Mouse (Mus musculus) kidney, postnatal 0 days (tissue): Measurements from ENCODE around the gene Rnf215. TPM values are rescaled to one million over a fixed set of nuclear protein-coding genes. Genes with fewer than 3 reads are reported as not detected.
"Not testable (repeated sequence)": the region's sequence is repeated elsewhere in the genome, so short reads cannot be mapped to it uniquely, and the experiment has no call there.

ENCODE experiments used
- ATAC-seq: fragments of 200-750 bp; cut with Nextera tagmentation; replicated peaks from 2 replicates; pipeline ENCODE4 v1.8.0; 2017; ENCODE audit warnings: low read depth, moderate number of reproducible peaks, moderate TSS enrichment, moderate library complexity; ENCODE audit not compliant: low FRiP score
- DNase-seq: peaks from one replicate; pipeline ENCODE4 v3.0.0-alpha.2; 2016; ENCODE audit warnings: low spot score
- H3K27ac ChIP-seq: fragments of 300-500 bp; sonication (generic); 2 replicates; pipeline ENCODE4 v1.5.1; 2014; ENCODE audit warnings: mild to moderate bottlenecking
- H3K27me3 ChIP-seq: fragments of 300-500 bp; sonication (generic); 2 replicates; pipeline ENCODE4 v1.6.1; 2014; ENCODE audit warnings: low read length, mixed read lengths; ENCODE audit not compliant: insufficient read depth
- H3K36me3 ChIP-seq: fragments of 300-500 bp; sonication (generic); 2 replicates; pipeline ENCODE4 v1.6.1; 2014; ENCODE audit warnings: low read length, mixed read lengths; ENCODE audit not compliant: insufficient read depth
- H3K4me1 ChIP-seq: fragments of 300-500 bp; sonication (generic); replicated peaks from 2 replicates; pipeline ENCODE4 v1.6.1; 2014; ENCODE audit warnings: antibody characterized with exemption, low read length, mixed read lengths; ENCODE audit not compliant: insufficient read depth
- H3K4me2 ChIP-seq: fragments of 300-500 bp; sonication (generic); 2 replicates; pipeline ENCODE4 v1.6.1; 2014; ENCODE audit warnings: mild to moderate bottlenecking, low read length, moderate library complexity, mixed read lengths
- H3K4me3 ChIP-seq: fragments of 300-500 bp; sonication (generic); replicated peaks from 2 replicates; pipeline ENCODE4 v1.5.1; 2014; ENCODE audit warnings: low read depth, low read length
- H3K9ac ChIP-seq: fragments of 300-500 bp; sonication (generic); 2 replicates; pipeline ENCODE4 v1.6.1; 2014; ENCODE audit warnings: low read depth, low read length
- H3K9me3 ChIP-seq: fragments of 300-500 bp; sonication (generic); replicated peaks from 2 replicates; pipeline ENCODE4 v1.6.1; 2016; ENCODE audit warnings: low read length, inconsistent platforms, mixed read lengths
- CTCF ChIP-seq: IDR thresholded peaks from 2 replicates; pipeline ENCODE4 v1.5.1; 2016; ENCODE audit warnings: antibody characterized with exemption, low read depth, mild to moderate bottlenecking, moderate library complexity
- WGBS: fragments of 180-500 bp; shearing (Covaris S2); extraction: QIAGEN DNeasy Blood & Tissue Kit; methylation state at CpG from one replicate; pipeline ENCODE4 v1.1.7; 2014; 5-methylcytosine and 5-hydroxymethylcytosine counted together
- polyA plus RNA-seq: library from polyadenylated mRNA; unstranded; fragments of >200 nt; fragmentation: Nextera tagmentation; extraction: Ambion mirVana; gene quantifications from 2 replicates; pipeline ENCODE4 v1.2.1, GENCODE M21; 2015

The Rnf215 gene
- polyA plus RNA-seq, 1 experiment from 2014 or later, result 29.8 TPM

DNA sequence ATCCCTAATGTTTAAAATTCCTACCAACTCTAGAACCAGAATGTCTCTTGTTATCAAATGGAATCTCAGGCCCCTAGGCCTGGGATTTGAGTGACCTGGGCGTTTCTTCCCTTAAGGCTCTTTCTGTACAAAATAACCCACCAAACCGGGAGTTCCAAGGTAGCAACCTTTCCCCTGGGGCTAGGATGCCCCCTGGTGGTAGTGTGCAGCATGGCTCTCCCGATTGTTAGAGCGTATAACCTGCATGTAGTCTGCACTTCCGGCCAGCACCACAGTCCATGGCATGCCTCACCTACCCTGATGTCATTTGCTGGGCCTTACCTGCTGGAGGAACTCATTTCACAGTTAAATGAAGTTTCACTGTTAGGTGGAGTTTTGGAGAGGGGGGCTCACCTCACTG is 11.1 kb upstream of the Rnf215 start:
- no peak overlapping the region for H3K4me2 ChIP-seq
- no peak overlapping the region for H3K9ac ChIP-seq
- H3K27me3 ChIP-seq, result no peaks in the 10 kb centered on the region
- WGBS, result 66% methylated on average over 5 of the region's 5 CpGs
- no peak overlapping the region for H3K4me3 ChIP-seq
- H3K4me1 ChIP-seq, result no peaks in the 10 kb centered on the region
- H3K9me3 ChIP-seq, result no peaks in the 10 kb centered on the region
- H3K36me3 ChIP-seq, result no peaks in the 10 kb centered on the region
- no peak overlapping the region for H3K27ac ChIP-seq
- no peak for ATAC-seq
- peak; percentile 28 for DNase-seq
- peak; percentile 65 for TF ChIP-seq CTCF

DNA sequence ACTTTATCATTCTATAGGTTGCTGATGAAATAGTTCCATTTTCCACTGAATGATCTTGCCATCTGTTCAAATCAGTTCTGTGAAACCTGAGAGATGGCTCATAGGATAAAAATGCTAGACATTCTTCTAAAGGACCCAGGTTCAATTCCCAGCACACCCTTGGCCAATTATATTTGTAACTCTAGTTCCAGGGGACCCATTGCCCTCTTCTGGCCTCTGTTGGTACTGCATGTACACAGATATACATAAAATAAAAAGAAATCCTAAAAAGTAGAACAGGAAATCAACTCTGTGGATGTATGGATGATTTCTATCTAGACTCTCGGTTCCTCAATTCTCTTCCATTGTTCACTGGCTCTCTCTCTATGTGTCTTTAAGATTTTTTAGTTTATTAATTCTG is 7.9 kb upstream of the Rnf215 start:
- no peak overlapping the region for H3K4me3 ChIP-seq
- no peaks in the 10 kb centered on the region for H3K27me3 ChIP-seq
- no peak overlapping the region for H3K9ac ChIP-seq
- TF ChIP-seq CTCF, result peak; percentile 32; the same call in 1 of the 2 replicates
- no peaks in the 10 kb centered on the region for H3K9me3 ChIP-seq
- 95% methylated on average over 1 of the region's 1 CpGs for whole genome bisulfite sequencing
- H3K4me2 ChIP-seq, result no peak overlapping the region
- no peaks in the 10 kb centered on the region for H3K4me1 ChIP-seq
- DNase-seq (no peak), ATAC-seq (no peak)
- H3K27ac ChIP-seq, result no peak overlapping the region
- H3K36me3 ChIP-seq, result no peaks in the 10 kb centered on the region

- not testable (repeated sequence) for H3K36me3 ChIP-seq, H3K4me2 ChIP-seq, H3K27me3 ChIP-seq, H3K9me3 ChIP-seq, DNase-seq, H3K4me1 ChIP-seq, H3K9ac ChIP-seq, H3K27ac ChIP-seq, ATAC-seq, H3K4me3 ChIP-seq
- 93% methylated on average over 4 of the region's 4 CpGs for WGBS
Observed at GRCm38 (mm10) chr11:4128461-4128860, 6.5 kb upstream of the Rnf215 start.

- no peak overlapping the region for H3K4me2 ChIP-seq
- peak; percentile 62 for TF ChIP-seq CTCF
- H3K4me1 ChIP-seq, result peaks cover 12% of the 10 kb centered on the region
- ATAC-seq (no peak), DNase-seq (no peak)
- peaks cover 5% of the 10 kb centered on the region; the same call in 1 of the 2 replicates for H3K36me3 ChIP-seq
- no peaks in the 10 kb centered on the region for H3K27me3 ChIP-seq
- H3K9me3 ChIP-seq, result no peaks in the 10 kb centered on the region
- no peak overlapping the region for H3K27ac ChIP-seq
- no peak overlapping the region for H3K9ac ChIP-seq
- H3K4me3 ChIP-seq, result no peak overlapping the region
- 56% methylated on average over 3 of the region's 3 CpGs for WGBS
Observed at GRCm38 (mm10) chr11:4133450-4133849, 1.6 kb upstream of the Rnf215 start.

DNA sequence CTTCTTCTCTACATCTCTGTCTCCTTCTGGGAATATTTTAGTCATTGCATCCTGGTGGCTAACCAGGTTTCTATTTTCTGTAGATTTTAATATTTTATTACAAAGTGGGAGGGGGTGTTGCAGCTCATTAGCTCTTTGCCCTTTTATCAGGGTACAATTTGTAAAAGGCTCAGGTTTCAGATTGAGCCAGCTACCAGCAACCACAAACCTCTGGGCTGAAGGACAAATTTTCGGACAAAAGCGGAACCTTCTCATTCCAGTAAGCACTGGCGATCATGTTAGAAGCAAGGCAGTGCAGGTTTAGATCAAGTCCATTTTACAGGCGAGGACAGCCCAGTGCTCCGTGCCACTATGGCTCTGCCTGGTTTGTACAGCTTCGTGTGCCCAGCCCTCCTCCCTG is 602 bp upstream of the Rnf215 start:
- Histone ChIP-seq H3K36me3 (peaks cover 12% of the 10 kb centered on the region; the same call in 1 of the 2 replicates), H3K9ac (no peak overlapping the region), H3K9me3 (no peaks in the 10 kb centered on the region), H3K4me1 (peaks cover 12% of the 10 kb centered on the region), H3K4me3 (no peak overlapping the region), H3K27me3 (no peaks in the 10 kb centered on the region), H3K4me2 (0 out of 2 replicates have a peak overlapping the region, but pooled peaks have one; percentile 64), H3K27ac (no peak overlapping the region)
- 51% methylated on average over 6 of the region's 6 CpGs for WGBS
- ATAC-seq, result no peak
- TF ChIP-seq CTCF, result no peak
- no peak for DNase-seq

GRCm38 (mm10) chr11:4138964-4139363 is 4.0 kb downstream of the Rnf215 start:
- Histone ChIP-seq H3K27ac (no peak overlapping the region), H3K9me3 (no peaks in the 10 kb centered on the region), H3K36me3 (peaks cover 37% of the 10 kb centered on the region), H3K4me1 (peaks cover 12% of the 10 kb centered on the region), H3K27me3 (no peaks in the 10 kb centered on the region), H3K4me2 (no peak overlapping the region), H3K4me3 (no peak overlapping the region), H3K9ac (no peak overlapping the region)
- no peak for TF ChIP-seq CTCF
- DNase-seq (no peak), ATAC-seq (no peak)
- 56% methylated on average over 2 of the region's 2 CpGs for WGBS

DNA sequence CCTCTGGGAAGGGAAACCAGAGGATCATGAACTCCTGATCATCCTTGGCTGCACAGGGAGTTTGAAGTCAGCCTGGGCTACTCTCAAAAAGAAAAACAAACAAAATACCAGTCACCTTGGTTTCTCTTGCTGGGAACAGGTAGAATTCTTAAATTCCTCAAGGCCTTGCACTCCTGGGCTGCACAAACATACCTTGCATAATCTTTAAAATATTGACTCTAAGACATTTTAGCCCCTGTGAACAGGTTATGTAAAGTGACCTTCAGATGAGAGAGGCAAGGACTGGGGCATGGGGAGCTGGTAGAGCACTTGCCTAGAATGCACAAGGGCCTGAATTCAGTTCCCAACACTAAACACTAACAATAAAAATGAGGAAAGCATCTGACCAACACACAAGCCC is 6.5 kb downstream of the Rnf215 start:
- DNase-seq, result no peak
- Histone ChIP-seq H3K4me3 (no peak overlapping the region), H3K27ac (no peak overlapping the region), H3K9me3 (no peaks in the 10 kb centered on the region), H3K9ac (no peak overlapping the region), H3K27me3 (no peaks in the 10 kb centered on the region), H3K36me3 (peaks cover 47% of the 10 kb centered on the region), H3K4me1 (peaks cover under 1% of the 10 kb centered on the region; the same call in 1 of the 2 replicates), H3K4me2 (no peak overlapping the region)
- no peak for TF ChIP-seq CTCF
- ATAC-seq, result no peak
